Mouse (Mus musculus): ENCODE data around the gene Med13.

Med13 gene

DNA sequence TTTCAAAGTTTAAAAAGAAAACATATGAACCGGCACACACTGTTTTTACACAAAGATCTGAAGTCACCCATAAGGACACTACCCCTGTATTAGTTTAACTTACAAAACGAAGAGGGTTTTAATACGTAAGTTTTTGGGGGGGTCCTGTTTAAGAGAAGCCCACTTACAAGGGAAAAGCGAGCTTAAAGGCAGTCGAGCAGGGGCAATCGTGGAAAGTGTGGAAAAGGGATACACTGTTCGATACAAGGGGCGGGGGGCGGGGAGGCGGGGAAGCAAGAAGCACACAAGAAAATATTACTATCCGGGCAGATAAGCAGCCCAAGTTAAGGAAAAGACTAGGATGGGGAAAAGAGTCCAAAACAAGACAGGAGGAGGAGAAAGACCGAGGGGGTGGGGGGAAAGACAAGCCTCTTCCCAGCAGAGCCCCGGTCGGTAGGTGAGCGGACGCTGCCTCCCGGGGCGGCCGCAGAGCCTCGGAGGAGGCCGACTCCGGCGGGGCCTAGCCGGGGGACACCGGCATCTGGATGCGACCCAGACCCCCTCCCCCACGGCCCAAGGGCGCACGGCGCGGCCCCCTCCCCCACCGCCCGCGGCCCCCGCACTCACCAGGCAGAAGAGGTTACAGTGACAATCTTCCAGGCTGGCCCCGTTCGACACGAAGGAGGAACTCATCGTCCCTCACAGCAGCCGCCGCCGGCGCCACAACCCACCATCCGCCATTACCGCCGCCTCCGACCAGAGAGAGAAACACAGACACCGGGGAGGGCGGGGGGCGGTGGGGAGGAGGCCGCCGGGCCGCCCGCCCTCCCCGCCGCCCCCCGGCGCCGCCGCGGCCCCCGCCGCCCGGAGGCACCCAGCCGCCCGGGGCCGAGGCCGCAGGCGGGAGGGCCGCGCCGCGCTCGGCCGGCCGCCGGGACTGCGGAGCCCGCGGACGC, at the start of gene Med13:
Gene Med13 (minus strand): TSS at position 749 of the 935 bp plus-strand sequence.
- DNase-seq, result peak; percentile 73

DNA sequence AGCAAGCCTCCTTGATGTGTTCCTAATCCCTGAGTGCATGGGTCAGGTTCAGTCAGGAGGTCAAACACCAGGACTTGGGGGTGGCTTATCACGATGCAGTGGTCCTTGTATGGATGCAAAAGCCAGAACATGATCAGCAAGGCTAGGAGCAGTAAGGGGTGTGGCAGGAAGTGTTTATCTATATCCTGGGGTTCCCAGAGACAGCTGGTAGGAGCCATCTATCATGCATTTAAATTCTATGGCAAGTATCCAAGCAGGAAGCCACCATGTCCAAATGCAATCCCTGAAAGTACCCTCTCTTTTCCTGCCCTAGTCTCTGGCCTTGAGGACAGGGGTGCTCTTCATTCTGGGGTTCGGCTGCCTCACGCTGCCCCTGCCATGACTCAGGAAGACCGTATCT, 47.2 kb upstream of the Med13 start:
- DNase-seq, result no peak

DNA sequence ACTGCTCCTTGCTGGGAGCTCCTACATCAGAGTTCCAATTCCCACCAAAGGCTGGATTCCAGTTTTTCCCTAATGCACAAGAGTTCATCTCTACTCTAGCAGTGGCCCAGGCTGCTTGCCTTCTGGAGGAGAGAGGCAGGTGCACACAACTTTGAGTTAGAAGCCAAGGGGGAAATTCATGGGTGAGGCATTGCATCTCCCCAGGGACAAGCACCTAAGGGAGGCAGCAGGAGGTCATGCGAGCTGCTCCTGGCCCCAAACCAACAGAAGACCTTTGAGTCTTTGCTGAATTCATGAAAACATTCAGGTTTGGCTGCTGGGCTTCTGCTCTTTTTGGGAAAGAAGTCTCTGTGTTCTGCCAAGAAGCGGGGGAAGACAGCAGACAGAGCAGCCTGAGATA, 46.4 kb upstream of the Med13 start:
- no peak for DNase-seq

DNA sequence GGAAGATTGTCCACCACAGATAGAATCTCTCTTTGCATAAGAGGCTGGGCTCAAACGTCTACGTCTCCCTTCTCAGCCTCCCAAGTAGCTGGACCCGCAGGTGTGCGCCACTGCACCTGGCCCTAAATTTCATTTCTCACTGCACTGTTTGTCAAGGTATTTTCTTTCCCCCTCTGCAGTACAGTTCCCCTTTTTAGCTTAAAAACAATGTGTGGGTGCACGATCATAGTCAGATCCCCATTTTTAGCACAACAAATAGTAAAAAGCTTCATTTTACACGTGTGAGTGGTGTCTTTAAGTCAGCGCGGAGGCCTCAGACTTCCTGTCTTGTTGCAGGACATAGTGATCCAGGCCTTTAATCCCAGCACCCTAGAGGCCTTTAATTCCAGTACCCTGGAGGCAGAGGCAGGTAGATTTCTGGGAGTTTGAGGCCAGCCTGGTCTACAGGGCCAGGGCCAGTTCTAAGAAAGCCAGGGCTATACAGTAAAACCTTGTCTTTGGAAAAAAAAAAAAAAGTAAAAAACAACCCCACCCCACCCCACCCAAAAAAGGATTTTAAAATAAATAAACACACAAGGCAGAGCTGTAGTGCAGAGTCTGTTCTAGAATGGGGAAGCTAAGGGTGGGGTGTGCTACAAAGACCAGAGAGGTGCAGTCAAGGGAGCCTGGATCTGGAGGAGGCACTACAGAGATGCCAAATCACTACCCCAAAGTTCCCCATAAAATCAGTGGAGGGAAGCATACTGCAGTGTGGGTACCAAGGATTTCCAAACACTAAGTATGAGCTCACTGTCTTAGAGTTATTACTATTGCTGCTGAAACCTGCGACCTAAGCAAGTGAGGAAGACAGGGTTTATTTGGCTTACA, 42.1 kb upstream of the Med13 start:
- no peak for DNase-seq

DNA sequence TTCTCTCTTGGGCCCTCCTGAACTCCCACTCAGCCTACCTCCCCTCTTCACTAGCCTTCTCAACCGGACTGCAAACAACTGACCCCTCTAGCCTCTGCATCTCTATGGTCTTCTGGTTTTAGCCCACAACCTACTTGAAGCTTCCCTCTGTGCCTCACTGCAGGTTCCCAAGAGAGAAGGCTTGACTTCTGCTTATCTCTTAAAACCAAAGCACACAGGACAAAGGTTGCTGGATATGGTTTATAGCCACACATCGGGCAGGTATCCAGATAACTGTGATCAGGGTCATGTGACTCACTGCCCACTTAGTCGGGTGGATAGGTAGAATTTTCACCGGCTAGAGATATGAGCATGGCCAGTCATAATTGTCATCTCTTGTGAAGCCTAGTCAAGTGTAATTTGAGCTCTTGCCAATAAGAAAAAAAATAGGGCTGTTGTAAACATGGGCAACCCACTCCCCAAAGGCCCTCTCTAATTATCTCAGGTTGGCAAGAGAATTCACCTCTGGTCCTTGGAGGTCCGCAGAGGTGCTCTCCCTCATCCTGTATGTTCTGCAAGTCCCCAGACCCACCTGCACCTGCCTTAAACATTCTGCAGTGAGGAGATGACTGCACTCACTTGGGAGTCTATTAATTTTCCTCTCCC, 39.7 kb upstream of the Med13 start:
- DNase-seq, result no peak

DNA sequence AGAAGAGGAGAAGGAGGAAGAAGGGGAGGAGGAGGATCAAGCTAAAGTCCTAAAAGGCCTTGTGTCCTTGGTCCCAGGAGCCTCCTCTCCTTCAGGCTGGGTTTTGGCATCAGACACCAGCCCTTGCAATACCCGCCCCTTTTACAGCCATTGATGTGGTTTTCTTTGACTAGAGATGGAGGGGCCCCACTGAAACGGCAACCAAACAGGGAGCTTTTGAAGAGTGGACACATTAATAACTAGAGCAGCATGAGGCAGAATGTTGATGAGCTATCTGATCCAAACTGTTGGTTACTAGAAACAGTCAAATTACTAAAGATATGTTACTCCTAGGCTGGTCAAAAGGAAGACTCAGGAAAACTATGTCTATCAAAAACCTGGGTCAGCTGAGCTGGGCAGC, 39.1 kb upstream of the Med13 start:
- DNase-seq, result no peak

DNA sequence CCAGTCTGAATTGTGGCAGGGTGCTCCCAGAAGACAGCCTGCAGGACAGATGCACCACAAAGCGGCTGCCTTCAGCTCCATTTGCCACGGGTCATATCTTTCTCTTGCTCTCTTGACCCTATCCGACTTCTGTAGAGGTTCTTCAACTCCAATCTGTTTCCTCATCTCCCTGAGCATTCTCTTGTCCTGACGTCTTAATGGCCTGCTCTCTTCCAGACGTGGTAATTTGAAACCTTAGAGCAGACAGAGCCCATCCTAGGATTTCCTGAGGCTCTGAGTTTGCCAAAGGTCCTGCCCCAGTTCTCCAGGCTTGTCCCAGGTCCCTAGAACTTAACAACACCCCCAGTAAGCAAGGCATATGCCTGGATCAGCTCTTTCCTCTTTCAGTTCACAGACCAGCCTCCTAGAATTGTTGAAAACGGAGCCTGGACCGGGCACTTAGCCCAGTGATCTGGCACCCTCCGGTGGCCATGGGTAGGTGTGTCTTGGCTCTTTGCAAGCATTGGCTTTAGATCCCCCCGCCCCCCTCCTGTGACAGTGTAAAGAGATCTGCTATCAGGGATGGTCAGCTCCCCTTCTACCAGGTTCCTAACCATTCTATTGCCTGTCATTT, 38.2 kb upstream of the Med13 start:
- DNase-seq, result peak; percentile 75

DNA sequence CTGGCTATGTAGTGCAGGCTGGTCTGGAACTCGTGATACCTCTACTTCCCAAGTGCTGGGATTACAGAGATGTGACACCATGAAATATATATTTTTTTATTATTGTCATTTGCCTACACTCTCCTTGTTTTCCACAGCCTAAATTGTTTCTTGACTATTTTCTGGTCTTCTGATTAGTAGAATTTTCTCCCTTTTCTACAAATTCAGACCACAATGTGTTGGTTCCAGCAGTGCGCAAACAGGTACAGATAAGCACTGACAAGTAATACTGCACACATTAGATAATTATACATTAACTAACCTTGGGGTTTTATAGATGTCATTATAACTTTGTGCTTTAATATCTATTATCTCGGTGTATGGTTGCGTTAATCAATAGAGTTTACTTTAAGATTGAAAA, 37.7 kb upstream of the Med13 start:
- no peak for DNase-seq

DNA sequence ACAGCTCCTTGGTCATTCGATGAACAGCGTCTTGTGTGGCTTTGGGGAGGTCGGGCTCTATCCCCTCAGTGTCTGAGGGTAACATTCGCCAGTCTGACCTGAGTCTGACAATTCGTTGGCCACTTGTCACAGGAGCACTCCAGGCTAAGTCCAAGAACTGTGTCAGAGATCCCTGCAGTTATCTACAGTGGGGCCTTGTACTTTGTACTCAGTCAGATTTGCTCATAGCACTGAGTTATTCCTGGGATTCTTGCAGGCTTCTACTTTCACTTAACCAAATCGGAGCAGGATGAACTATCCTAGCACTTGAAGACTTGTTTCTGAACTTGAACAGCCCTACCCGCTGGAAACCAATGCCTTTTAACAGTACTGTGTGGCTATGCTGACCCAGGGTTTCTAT, 34.3 kb upstream of the Med13 start:
- DNase-seq, result no peak

DNA sequence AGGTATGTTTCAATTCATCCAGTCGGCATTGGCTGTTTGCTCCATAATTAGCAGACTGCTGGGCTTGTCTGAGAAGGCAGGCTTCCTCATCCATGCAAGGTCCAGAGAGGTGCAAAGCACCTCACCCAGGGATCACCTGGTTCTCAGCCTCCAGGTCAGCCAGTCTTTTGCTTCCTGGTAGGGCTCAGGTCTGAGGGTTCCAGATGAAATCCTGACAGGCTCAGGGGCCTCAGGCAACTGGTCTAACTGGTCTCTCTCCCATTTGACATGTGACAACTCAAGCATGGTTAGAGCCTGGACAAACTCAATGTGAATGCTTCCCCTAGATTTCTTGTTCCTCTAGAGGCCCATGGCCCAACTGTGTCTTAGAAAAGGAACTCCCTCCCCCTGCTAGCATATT, 32.9 kb upstream of the Med13 start:
- DNase-seq, result no peak

DNA sequence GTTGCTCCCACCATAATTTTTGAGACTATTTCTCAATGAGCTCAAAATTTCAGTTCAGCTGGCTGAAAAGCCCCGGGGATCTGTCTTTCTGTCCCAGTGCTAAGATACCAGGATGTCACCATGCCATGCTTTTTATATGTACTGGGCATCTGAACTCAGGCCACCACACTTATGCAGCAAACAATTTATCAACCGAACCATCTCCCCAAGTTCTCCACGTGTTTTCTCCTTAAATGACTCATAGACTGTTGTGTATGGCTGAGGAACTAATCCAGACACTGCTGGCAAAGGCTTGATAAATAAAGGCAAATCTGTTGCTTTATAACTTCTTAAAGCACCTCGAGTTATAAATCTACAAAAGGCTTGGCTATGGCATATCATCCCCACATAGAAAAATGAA, 32.1 kb upstream of the Med13 start:
- no peak for DNase-seq

DNA sequence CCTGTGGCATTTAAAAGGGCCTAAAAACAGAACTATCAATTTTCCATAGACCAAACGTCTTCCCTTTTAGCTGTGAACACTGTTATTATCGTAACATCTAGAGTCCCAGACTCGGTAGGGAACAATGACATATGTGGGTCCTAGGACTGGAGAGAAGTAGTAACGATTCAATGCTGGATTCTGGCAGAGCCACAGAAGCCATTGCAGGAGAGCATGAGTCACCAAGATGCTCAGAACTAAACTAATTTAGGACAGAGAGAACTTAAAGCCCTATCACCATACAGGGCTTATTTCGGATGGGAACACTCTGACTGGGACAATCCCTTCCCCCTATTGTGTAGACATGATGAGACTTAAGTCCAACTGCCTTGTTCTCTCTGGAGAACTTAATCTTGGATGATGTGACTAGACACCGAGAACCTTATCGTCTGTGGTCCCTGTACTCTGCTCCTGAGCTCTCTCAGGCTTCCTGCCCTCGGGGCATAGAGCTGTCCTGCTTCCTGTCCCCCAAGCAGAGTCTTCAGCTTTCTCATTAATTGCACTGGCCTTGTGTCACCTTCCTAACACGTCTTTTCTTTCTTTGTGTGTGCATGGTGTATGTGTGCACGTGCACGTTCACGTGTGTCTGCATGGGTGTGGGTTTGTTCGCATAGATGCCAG, 31.5 kb upstream of the Med13 start:
- no peak for DNase-seq

DNA sequence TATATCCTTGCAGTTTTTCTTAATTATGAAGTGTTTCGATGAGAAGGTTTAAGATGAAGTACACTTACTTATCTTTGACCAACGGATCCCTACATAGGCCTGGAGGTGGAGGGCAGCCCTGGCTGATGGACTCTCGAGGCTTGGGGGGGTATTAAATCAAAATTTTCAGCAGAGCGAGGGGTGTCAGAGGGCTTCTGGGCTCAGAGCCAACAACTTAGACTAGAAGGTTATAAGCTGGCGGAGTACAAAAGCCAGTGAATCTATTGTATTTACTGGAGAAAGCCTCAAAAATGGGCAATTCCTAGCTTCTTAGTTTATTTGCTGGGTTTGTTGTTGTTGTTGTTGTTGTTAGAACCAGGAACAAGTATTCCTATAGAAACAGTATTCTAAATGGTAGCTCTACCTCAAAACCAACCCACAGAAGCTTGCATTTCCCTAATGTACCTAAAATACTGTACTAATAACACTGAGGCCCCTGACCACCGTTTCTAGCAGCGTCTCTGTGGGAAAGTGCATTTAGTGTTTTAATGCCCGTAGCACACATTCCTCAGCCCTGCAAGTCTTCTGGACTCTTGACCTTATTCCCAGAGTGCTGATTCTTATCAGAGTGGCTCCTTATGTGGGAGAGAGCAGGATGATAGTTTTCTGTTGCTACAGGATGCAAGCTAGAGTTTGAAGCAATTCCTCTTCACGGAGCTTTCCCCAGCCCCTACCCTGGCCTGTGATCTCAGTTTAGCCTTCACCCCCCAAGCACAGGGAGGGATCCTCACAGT, 29.9 kb upstream of the Med13 start:
- no peak for DNase-seq

DNA sequence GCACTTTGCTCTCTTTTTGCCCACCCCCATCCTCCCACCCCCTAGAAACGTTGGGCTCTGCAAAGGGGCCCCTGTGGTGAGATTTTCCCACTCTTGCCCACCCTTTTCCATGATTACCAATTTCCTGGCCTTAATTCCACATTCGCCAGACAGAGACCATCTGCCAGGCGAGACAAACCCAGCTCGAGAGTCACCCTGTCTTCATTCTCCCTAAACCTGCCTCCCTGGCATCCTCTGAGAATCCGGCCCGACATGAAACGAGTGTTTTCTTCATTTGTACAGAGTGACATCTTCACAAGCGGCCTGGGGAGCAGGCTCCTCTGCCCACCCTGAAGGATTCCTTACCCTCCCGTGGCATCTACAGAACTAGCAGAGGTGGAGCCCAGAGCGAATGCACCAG, 29.2 kb upstream of the Med13 start:
- DNase-seq, result no peak

DNA sequence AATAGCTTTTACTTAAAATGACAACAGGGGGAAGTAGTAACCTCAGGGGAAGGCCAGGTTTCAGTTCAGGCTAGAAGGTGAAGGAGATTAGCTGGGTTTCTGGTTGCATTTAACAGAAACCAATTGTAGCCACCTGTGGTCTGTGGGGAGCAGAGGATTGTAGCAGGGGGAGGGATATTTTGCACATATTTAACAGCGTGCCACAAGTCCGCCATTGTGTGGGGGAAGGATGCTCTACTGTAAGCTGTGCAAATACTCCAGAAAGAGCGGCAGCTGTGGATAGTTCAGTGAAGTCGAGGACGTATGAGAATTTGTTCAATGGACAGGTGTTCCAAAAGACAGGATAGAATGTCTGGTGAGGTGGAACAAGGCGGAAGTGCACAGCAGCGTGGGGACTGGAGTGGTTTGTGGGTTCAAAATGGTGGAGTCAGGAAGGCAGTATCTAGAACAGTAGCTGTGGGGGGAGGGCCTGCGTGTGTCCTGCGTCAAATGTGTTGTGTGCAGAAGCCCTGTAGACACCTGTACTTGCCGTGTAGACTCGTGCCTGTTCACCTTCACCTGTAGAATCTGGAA, 28.4 kb upstream of the Med13 start:
- peak; percentile 63 for DNase-seq

DNA sequence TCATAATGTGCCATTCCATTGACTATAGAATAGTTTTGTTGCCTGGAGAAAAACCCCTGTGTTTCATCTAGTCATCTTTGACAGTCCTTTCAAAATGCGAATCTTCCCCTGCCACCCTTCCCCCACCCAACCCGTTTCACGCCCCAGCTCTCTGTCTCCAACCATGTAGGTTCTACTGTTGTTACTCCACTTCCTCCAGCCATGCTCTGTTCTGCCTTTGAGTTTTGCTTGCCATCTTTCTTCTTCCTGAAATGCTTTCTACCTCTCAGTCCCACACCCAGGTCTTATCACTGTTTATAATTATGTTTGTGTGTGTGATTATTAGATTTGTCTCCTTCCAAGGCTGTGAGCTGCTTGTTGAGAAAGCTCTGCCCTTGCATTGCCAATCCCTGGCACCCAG, 26.7 kb upstream of the Med13 start:
- peak; percentile 58 for DNase-seq

DNA sequence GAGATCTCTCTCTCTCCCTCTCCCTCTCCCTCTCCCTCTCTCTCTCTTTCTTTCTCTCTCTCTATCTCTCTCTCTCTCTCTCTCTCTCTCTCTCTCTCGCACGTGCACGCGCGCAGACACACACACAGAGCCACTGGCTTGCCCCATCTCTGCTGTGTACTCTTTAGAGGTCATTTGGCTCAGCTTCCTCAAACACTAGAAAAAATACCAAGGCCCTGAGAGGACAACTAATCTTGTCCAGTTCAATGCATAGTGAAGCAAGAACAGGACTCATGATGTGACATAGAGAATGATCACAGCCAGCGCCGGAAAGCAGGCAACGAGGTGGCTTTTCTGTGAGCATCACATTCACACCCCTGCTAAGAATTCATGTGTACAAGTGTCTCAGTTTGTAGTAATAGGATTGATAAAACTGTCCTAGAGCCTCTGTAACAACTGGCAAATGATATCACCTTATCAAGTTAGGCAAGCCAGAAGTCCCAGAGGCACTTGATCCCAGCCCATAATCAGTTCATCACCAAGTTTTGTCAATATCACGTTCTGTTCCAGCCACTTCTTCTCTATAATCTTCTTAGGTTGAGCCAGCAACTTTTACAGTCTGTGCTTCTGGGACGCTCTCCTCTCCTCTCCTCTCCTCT, 25.2 kb upstream of the Med13 start:
- no peak for DNase-seq

DNA sequence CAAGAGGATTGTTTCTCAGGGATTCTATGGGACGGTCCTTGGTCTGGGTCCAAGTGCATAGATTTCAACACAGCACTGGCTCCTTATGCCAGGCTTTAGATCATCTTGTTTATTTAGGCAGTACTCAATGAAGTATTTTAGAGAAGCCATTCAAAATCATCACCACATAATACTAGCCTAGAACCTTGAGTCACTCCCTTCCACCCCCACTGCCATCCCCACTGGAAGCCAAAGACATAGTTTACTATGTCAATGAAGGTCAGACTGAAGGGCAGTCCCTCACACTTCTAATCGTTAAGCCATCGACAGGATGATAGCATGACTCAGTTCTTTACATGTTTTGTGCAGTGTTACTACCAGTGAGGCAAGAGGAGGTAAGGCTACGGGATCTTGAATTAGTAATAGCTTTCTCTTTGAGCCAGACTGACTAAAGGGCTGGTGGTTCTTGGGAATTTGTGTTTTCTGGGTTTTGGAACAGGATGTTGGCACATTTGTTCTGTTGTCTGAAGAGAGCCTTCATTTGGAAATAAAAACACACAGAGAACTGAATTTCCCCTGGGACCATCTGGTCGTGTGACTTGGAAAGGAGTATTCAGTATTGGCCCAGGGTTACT, 24.2 kb upstream of the Med13 start:
- no peak for DNase-seq

DNA sequence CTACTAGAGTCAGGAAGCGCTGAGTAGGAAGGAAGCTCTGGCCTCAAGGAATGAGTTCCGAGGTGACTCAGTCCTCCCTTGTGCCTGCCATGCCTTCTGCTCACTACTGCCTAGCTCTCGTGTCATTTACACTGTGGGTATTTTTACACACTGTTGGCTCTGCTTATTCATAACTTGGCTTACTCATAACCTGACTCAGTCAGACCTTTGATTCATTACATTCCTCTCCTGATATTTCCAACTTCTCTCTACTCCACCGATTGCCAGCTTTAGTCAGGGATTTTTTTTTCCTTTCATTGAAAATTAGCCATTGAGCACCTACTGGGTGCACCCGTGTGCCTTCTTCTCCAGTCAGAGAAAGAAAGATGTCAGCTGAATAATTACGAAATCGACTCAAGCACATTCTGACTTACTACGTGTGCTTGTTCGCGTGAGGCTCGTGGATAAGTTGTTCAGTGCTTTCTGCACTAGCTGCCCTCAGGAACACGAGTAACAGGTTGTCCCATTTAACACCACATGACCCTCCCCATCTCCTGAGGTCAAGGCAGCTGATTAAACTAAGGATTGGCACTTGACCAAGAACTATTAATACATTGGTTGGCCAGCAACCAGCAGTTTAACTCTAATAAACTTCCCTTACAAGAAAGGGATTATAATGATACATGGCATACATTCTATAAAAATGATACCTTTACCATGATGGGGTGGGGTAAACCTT, 23.3 kb upstream of the Med13 start:
- no peak for DNase-seq

DNA sequence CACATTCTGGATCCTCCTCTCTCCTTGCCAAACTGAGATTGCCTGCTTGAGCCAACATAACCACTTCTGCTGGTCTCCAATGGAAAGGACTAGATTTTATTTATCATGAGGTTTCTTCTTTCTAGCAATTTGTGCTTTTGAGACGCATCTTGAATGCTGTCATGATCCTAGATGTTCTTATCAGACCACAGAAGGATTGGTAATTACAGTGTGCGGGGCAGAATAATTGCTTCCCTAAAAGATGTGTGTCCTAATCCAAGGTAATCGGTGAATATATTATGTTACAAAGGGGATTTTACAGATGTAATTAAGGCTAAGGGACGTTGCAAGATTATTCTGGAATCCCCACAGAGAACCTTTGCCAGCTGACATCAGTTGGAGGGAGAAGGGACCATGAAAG, 21.6 kb upstream of the Med13 start:
- no peak for DNase-seq

Data from thymus, postnatal 14 days (tissue).